ENCODE assay signal across 10 mouse cellular contexts in genomic region chr11:35919856-35920503, GRCm38 (mm10).
A peak's percentile ranks its signal among the peaks of the same experiment; 100 is the strongest.
DNase-seq lines count a peak whose midpoint lies in the region; ATAC-seq lines count a peak whose summit lies in the region.
"Had no signal": no experiment of that assay in that cellular context is flagged by ENCODE, and none has a peak within 500 bp of the region (broad histone marks: within the 10 kb centered on the region; RNA-seq: fewer than 3 reads in every experiment).

No protein-coding gene starts in this region.

- H3K4me1 ChIP-seq in midbrain, embryonic 13.5 days (replicated peaks): peaks cover 41% of the 10 kb centered on the region
- peaks cover 12% of the 10 kb centered on the region for H3K4me1 ChIP-seq in midbrain, embryonic 11.5 days (ENCODE audit: control insufficient read depth, insufficient read depth, low read length)
- 0 out of 2 replicates have a peak, but pooled peaks cover 2% of the 10 kb centered on the region for H3K4me1 ChIP-seq in hindbrain, embryonic 11.5 days (replicated peaks; ENCODE audit: control insufficient read depth, insufficient read depth, low read length)
- peaks cover 23% of the 10 kb centered on the region for H3K4me1 ChIP-seq in midbrain, embryonic 15.5 days

- H3K4me2 ChIP-seq in midbrain, embryonic 13.5 days (replicated peaks): no peak overlapping the region
- H3K4me2 ChIP-seq in midbrain, embryonic 11.5 days: no peak overlapping the region
- H3K4me2 ChIP-seq in hindbrain, embryonic 11.5 days (replicated peaks; ENCODE audit: low read depth, low read length): no peak overlapping the region
- H3K4me2 ChIP-seq in midbrain, embryonic 15.5 days: no peak overlapping the region

- ATAC-seq in midbrain, embryonic 13.5 days: no peak
- ATAC-seq in midbrain, embryonic 11.5 days (ENCODE audit: low FRiP score): no peak
- no peak for ATAC-seq in hindbrain, embryonic 11.5 days (ENCODE audit: low FRiP score)
- ATAC-seq in midbrain, embryonic 15.5 days (replicated peaks): no peak

- no peak overlapping the region for H3K9ac ChIP-seq in midbrain, embryonic 13.5 days (replicated peaks)
- H3K9ac ChIP-seq in midbrain, embryonic 11.5 days (ENCODE audit: low read length): no peak overlapping the region
- H3K9ac ChIP-seq in hindbrain, embryonic 11.5 days (ENCODE audit: low read depth, low read length): 0 out of 2 replicates have a peak overlapping the region, but pooled peaks have one; percentile 7
- H3K9ac ChIP-seq in midbrain, embryonic 15.5 days: no peak overlapping the region

- H3K36me3 ChIP-seq in midbrain, embryonic 13.5 days: no peaks in the 10 kb centered on the region
- H3K36me3 ChIP-seq in midbrain, embryonic 11.5 days (ENCODE audit: control insufficient read depth, insufficient read depth, low read length): no peaks in the 10 kb centered on the region
- no peaks in the 10 kb centered on the region for H3K36me3 ChIP-seq in hindbrain, embryonic 11.5 days (ENCODE audit: control insufficient read depth, insufficient read depth, low read length)
- no peaks in the 10 kb centered on the region for H3K36me3 ChIP-seq in midbrain, embryonic 15.5 days (replicated peaks)

- intact Hi-C loops in gastrocnemius, postnatal 14 days (cut with DNase I; ENCODE audit: low total_unique reads): loop anchor here (5.0 kb wide), 1 partner anchor 82 kb away; no protein-coding TSS in a partner anchor
- intact Hi-C loops in heart, postnatal 14 days (cut with DNase I): no loop called here

- no peak overlapping the region for H3K4me3 ChIP-seq in midbrain, embryonic 13.5 days (replicated peaks)
- no peak overlapping the region for H3K4me3 ChIP-seq in midbrain, embryonic 11.5 days (ENCODE audit: low read depth, low read length)
- no peak overlapping the region for H3K4me3 ChIP-seq in hindbrain, embryonic 11.5 days (ENCODE audit: low read depth, low read length)
- no peak overlapping the region for H3K4me3 ChIP-seq in midbrain, embryonic 15.5 days

- DNase-seq in midbrain, embryonic 11.5 days (ENCODE audit: low spot score, missing footprints): no peak
- DNase-seq in hindbrain, embryonic 11.5 days (ENCODE audit: low spot score): no peak
- DNase-seq in kidney, postnatal 10 days: peak; percentile 82
- no peak for DNase-seq in gastrocnemius, postnatal 14 days
- no peak for DNase-seq in heart, postnatal 14 days
- DNase-seq in layer of hippocampus, postnatal 36 days: no peak
- DNase-seq: retina, postnatal 1 day had no signal

- 0 out of 2 replicates have a peak overlapping the region, but pooled peaks have one; percentile 21 for H3K27ac ChIP-seq in midbrain, embryonic 13.5 days
- no peak overlapping the region for H3K27ac ChIP-seq in midbrain, embryonic 11.5 days (ENCODE audit: low read depth, low read length)
- H3K27ac ChIP-seq in hindbrain, embryonic 11.5 days (ENCODE audit: low read depth, low read length): no peak overlapping the region
- H3K27ac ChIP-seq in midbrain, embryonic 15.5 days: peak overlapping the region; percentile 51
- H3K27ac ChIP-seq: macrophage had no signal

- no peaks in the 10 kb centered on the region for H3K9me3 ChIP-seq in midbrain, embryonic 13.5 days
- no peaks in the 10 kb centered on the region for H3K9me3 ChIP-seq in midbrain, embryonic 11.5 days (ENCODE audit: control insufficient read depth, low read length)
- no peaks in the 10 kb centered on the region for H3K9me3 ChIP-seq in hindbrain, embryonic 11.5 days (ENCODE audit: control insufficient read depth, low read length)
- no peaks in the 10 kb centered on the region for H3K9me3 ChIP-seq in midbrain, embryonic 15.5 days

- no peaks in the 10 kb centered on the region for H3K27me3 ChIP-seq in midbrain, embryonic 13.5 days
- H3K27me3 ChIP-seq in midbrain, embryonic 11.5 days (ENCODE audit: control insufficient read depth, insufficient read depth, low read length): no peaks in the 10 kb centered on the region
- H3K27me3 ChIP-seq in hindbrain, embryonic 11.5 days (ENCODE audit: control insufficient read depth, insufficient read depth, low read length): no peaks in the 10 kb centered on the region
- no peaks in the 10 kb centered on the region for H3K27me3 ChIP-seq in midbrain, embryonic 15.5 days (replicated peaks)

- 71% methylated on average over 9 of the region's 9 CpGs for WGBS in midbrain, embryonic 13.5 days
- WGBS in midbrain, embryonic 11.5 days: 77% methylated on average over 9 of the region's 9 CpGs
- whole genome bisulfite sequencing in hindbrain, embryonic 11.5 days: 74% methylated on average over 9 of the region's 9 CpGs
- WGBS in midbrain, embryonic 15.5 days: 62% methylated on average over 9 of the region's 9 CpGs

Comparison
In these comparisons a context has a peak if more than half of its experiments do, and no peak if none do; other contexts are left out.
1. H3K27ac ChIP-seq: peak in midbrain, embryonic 13.5 days (single experiment) and midbrain, embryonic 15.5 days (single experiment); none in midbrain, embryonic 11.5 days (single experiment) and hindbrain, embryonic 11.5 days (single experiment).